In genomic region chr1:37218386-37218785, GRCm38 (mm10) we compare ENCODE assay signal across 8 mouse cellular contexts. TPM values are rescaled to one million over a fixed set of nuclear protein-coding genes. Genes with fewer than 3 reads are reported as not detected.
A peak's percentile ranks its signal among the peaks of the same experiment; 100 is the strongest.
DNase-seq lines count a peak whose midpoint lies in the region.

No protein-coding gene starts in this region.

- DNase-seq in gastrocnemius, adult 18-20 months (ENCODE audit: low spot score): peak; percentile 30
- DNase-seq in gastrocnemius, adult 8-10 months (ENCODE audit: low spot score in 2 of 2): no peak
- peak; percentile 16 for DNase-seq in CD4-positive helper T cell, adult 2 months (ENCODE audit: low read depth, low spot score)
- DNase-seq in embryo, embryonic 11.5 days (ENCODE audit: low read depth, low spot score): peak; percentile 34
- DNase-seq in induced T-regulatory cell, adult 2 months (ENCODE audit: low read depth): peak; percentile 25
- peak; percentile 65 for DNase-seq in lung, postnatal 14 days
- peak; percentile 39 for DNase-seq in testis, postnatal 14 days (ENCODE audit: low spot score)
- no peak for DNase-seq in left cerebral cortex, adult 9 months (ENCODE audit: low spot score in 2 of 2)

RNA-seq across cellular contexts. Expression of gene Cnga3, which starts 4.2 kb away (rescaled TPM):
- total RNA-seq in gastrocnemius, adult 18-20 months (2021): under 1 TPM; 0.34 to 0.38 TPM
- under 1 TPM; 0.19 to 0.89 (median 0.42) TPM for total RNA-seq in gastrocnemius, adult 8-10 months (2022)

Comparison
In these comparisons a context has a peak if more than half of its experiments do, and no peak if none do; other contexts are left out.
1. DNase-seq: peak in gastrocnemius, adult 18-20 months (single experiment), CD4-positive helper T cell, adult 2 months (single experiment), embryo, embryonic 11.5 days (single experiment), induced T-regulatory cell, adult 2 months (single experiment), lung, postnatal 14 days (single experiment) and testis, postnatal 14 days (single experiment); none in gastrocnemius, adult 8-10 months (0 of 2) and left cerebral cortex, adult 9 months (0 of 2).